In genomic region chr2:147895691-147896090, GRCm38 (mm10) we compare ENCODE assay signal across 7 mouse cellular contexts.
A peak's percentile ranks its signal among the peaks of the same experiment; 100 is the strongest.
DNase-seq lines count a peak whose midpoint lies in the region; ATAC-seq and TF ChIP-seq lines count a peak whose summit lies in the region.

No protein-coding gene starts in this region.

- H3K9me3 ChIP-seq in embryonic facial prominence, embryonic 11.5 days (replicated peaks; ENCODE audit: control insufficient read depth, low read length), result no peaks in the 10 kb centered on the region
- no peaks in the 10 kb centered on the region for H3K9me3 ChIP-seq in intestine, postnatal 0 days (ENCODE audit: control insufficient read depth)
- H3K9me3 ChIP-seq in liver, embryonic 14.5 days (ENCODE audit: control insufficient read depth, low read length), result no peaks in the 10 kb centered on the region

- no peak for TF ChIP-seq EP300 in liver, embryonic 14.5 days (IDR thresholded peaks at IDR 0.05; ENCODE audit: low read depth)

- peak; percentile 4 for DNase-seq in right cerebral cortex, adult 18-20 months
- DNase-seq in right cerebral cortex, postnatal 14 days, result no peak
- peak; percentile 62 for DNase-seq in adrenal gland, postnatal 14 days
- DNase-seq in embryonic facial prominence, embryonic 11.5 days (ENCODE audit: low spot score), result peak; percentile 79
- DNase-seq in liver, embryonic 14.5 days (ENCODE audit: low read depth in 3 of 3, low spot score in 3 of 3), result peak in 1 of 3 experiments; percentile 11
- DNase-seq in right cerebral cortex, adult 2 months (ENCODE audit: low spot score in 2 of 2), result peak; percentile 14 to 30

- H3K4me1 ChIP-seq in embryonic facial prominence, embryonic 11.5 days (ENCODE audit: control insufficient read depth, insufficient read depth, low read length), result no peaks in the 10 kb centered on the region
- H3K4me1 ChIP-seq in intestine, postnatal 0 days (replicated peaks; ENCODE audit: control insufficient read depth, insufficient read depth, low read length), result no peaks in the 10 kb centered on the region
- no peaks in the 10 kb centered on the region for H3K4me1 ChIP-seq in liver, embryonic 14.5 days (replicated peaks; ENCODE audit: control insufficient read depth in 2 of 2, insufficient read depth in 2 of 2, low read length in 1 of 2)

- H3K9ac ChIP-seq in embryonic facial prominence, embryonic 11.5 days (replicated peaks; ENCODE audit: low read length), result no peak overlapping the region
- H3K9ac ChIP-seq in intestine, postnatal 0 days (ENCODE audit: low read depth, low read length), result no peak overlapping the region
- H3K9ac ChIP-seq in liver, embryonic 14.5 days (replicated peaks), result no peak overlapping the region

- H3K36me3 ChIP-seq in embryonic facial prominence, embryonic 11.5 days (replicated peaks; ENCODE audit: control insufficient read depth, insufficient read depth, low read depth, low read length), result no peaks in the 10 kb centered on the region
- no peaks in the 10 kb centered on the region for H3K36me3 ChIP-seq in intestine, postnatal 0 days (ENCODE audit: control insufficient read depth, insufficient read depth)
- no peaks in the 10 kb centered on the region for H3K36me3 ChIP-seq in liver, embryonic 14.5 days (replicated peaks; ENCODE audit: control insufficient read depth, insufficient read depth, low read depth)

- peak; percentile 89 for TF ChIP-seq CTCF in intestine, postnatal 0 days (IDR thresholded peaks at IDR 0.05; ENCODE audit: low read depth)
- peak; percentile 87 for TF ChIP-seq CTCF in liver, embryonic 14.5 days (IDR thresholded peaks at IDR 0.05; ENCODE audit: low read depth)

- no peaks in the 10 kb centered on the region for H3K27me3 ChIP-seq in embryonic facial prominence, embryonic 11.5 days (ENCODE audit: control insufficient read depth, insufficient read depth, low read length)
- no peaks in the 10 kb centered on the region for H3K27me3 ChIP-seq in intestine, postnatal 0 days (replicated peaks; ENCODE audit: control insufficient read depth, insufficient read depth, low read length)
- no peaks in the 10 kb centered on the region for H3K27me3 ChIP-seq in liver, embryonic 14.5 days (ENCODE audit: control insufficient read depth, insufficient read depth, low read length)

- no peak overlapping the region for H3K4me3 ChIP-seq in embryonic facial prominence, embryonic 11.5 days (ENCODE audit: low read depth, low read length)
- H3K4me3 ChIP-seq in intestine, postnatal 0 days (ENCODE audit: low read depth, low read length), result no peak overlapping the region
- H3K4me3 ChIP-seq in liver, embryonic 14.5 days (ENCODE audit: insufficient read depth in 1 of 2, low read depth in 2 of 2, low read length in 2 of 2), result no peak overlapping the region

- H3K27ac ChIP-seq in embryonic facial prominence, embryonic 11.5 days (replicated peaks; ENCODE audit: low read depth, low read length), result no peak overlapping the region
- H3K27ac ChIP-seq in intestine, postnatal 0 days (ENCODE audit: low read depth, low read length), result no peak overlapping the region
- no peak overlapping the region for H3K27ac ChIP-seq in liver, embryonic 14.5 days

- H3K4me2 ChIP-seq in embryonic facial prominence, embryonic 11.5 days (ENCODE audit: low read depth, low read length), result no peak overlapping the region
- no peak overlapping the region for H3K4me2 ChIP-seq in intestine, postnatal 0 days (replicated peaks; ENCODE audit: low read depth)
- H3K4me2 ChIP-seq in liver, embryonic 14.5 days (ENCODE audit: low read depth), result no peak overlapping the region

- ATAC-seq in embryonic facial prominence, embryonic 11.5 days (replicated peaks; ENCODE audit: insufficient number of reproducible peaks, low FRiP score, low TSS enrichment, low read depth), result peak; percentile 52; the same call in 1 of the 2 replicates
- no peak for ATAC-seq in intestine, postnatal 0 days
- ATAC-seq in liver, embryonic 14.5 days (ENCODE audit: insufficient read depth), result no peak

- whole genome bisulfite sequencing in embryonic facial prominence, embryonic 11.5 days, result 0% methylated on average over 1 of the region's 1 CpGs
- WGBS in intestine, postnatal 0 days, result 0% methylated on average over 1 of the region's 1 CpGs
- WGBS in liver, embryonic 14.5 days (ENCODE audit: insufficient replicate concordance), result 4% methylated on average over 1 of the region's 1 CpGs
